Mouse (Mus musculus) macrophage (primary cell): Measurements from ENCODE around the gene Zbtb8a. TPM values are rescaled to one million over a fixed set of nuclear protein-coding genes. Genes with fewer than 3 reads are reported as not detected.

ENCODE experiments used
- H3K27ac ChIP-seq: fragments of 350-480 bp; formaldehyde crosslinking; 2 replicates; pipeline ENCODE4 v1.9.0; 2021
- H3K36me3 ChIP-seq: fragments of 350-480 bp; formaldehyde crosslinking; 2 replicates; pipeline ENCODE4 v1.9.0; 2021; ENCODE audit errors: inconsistent target
- H3K4me3 ChIP-seq: fragments of 350-480 bp; formaldehyde crosslinking; 2 replicates; pipeline ENCODE4 v1.9.0; 2021; ENCODE audit errors: inconsistent target
- H3K79me2 ChIP-seq: fragments of 350-480 bp; formaldehyde crosslinking; 2 replicates; pipeline ENCODE4 v1.9.0; 2021; ENCODE audit errors: inconsistent target
- WGBS: methylation state at CpG from one replicate; pipeline ENCODE4 v1.1.7; 2026; ENCODE audit warnings: inconsistent platforms; ENCODE audit not compliant: missing documents; 5-methylcytosine and 5-hydroxymethylcytosine counted together
- polyA plus RNA-seq: library from polyadenylated mRNA; stranded (reverse); fragments of 250-400 nt; gene quantifications from 3 replicates; pipeline ENCODE4 v1.2.4, GENCODE M21; 2018; ENCODE audit warnings: inconsistent platforms

The Zbtb8a gene
- polyA plus RNA-seq, 1 experiment from 2014 or later = 2.0 TPM

- Histone ChIP-seq H3K4me3 (no peak overlapping the region), H3K27ac (no peak overlapping the region), H3K36me3 (no peaks in the 10 kb centered on the region), H3K79me2 (no peaks in the 10 kb centered on the region)
- 90% methylated on average over 8 of the region's 8 CpGs for WGBS
These were observed 8.5 kb upstream of the Zbtb8a start for GRCm38 (mm10) chr4:129386269-129386946.

- Histone ChIP-seq H3K4me3 (no peak overlapping the region), H3K79me2 (no peaks in the 10 kb centered on the region), H3K36me3 (no peaks in the 10 kb centered on the region), H3K27ac (no peak overlapping the region)
- 72% methylated on average over 11 of the region's 11 CpGs for WGBS
These were observed 7.8 kb upstream of the Zbtb8a start for GRCm38 (mm10) chr4:129385685-129386084.

- no peaks in the 10 kb centered on the region for H3K36me3 ChIP-seq
- 72% methylated on average over 6 of the region's 6 CpGs for WGBS
- H3K79me2 ChIP-seq = no peaks in the 10 kb centered on the region
- H3K4me3 ChIP-seq = no peak overlapping the region
- no peak overlapping the region for H3K27ac ChIP-seq
These were observed 6.5 kb upstream of the Zbtb8a start for GRCm38 (mm10) chr4:129384440-129384839.

GRCm38 (mm10) chr4:129383586-129383985, 5.7 kb upstream of the Zbtb8a start:
- H3K36me3 ChIP-seq = no peaks in the 10 kb centered on the region
- 100% methylated on average over 3 of the region's 3 CpGs for WGBS
- H3K4me3 ChIP-seq = no peak overlapping the region
- H3K27ac ChIP-seq = no peak overlapping the region
- no peaks in the 10 kb centered on the region for H3K79me2 ChIP-seq

GRCm38 (mm10) chr4:129382488-129382887, 4.6 kb upstream of the Zbtb8a start:
- H3K36me3 ChIP-seq = no peaks in the 10 kb centered on the region
- no peak overlapping the region for H3K4me3 ChIP-seq
- no peaks in the 10 kb centered on the region for H3K79me2 ChIP-seq
- H3K27ac ChIP-seq = no peak overlapping the region
- 97% methylated on average over 2 of the region's 2 CpGs for WGBS

- Histone ChIP-seq H3K4me3 (no peak overlapping the region), H3K36me3 (no peaks in the 10 kb centered on the region), H3K79me2 (no peaks in the 10 kb centered on the region), H3K27ac (no peak overlapping the region)
- 89% methylated on average over 9 of the region's 9 CpGs for WGBS
These were observed 4.1 kb upstream of the Zbtb8a start for GRCm38 (mm10) chr4:129382029-129382428.

GRCm38 (mm10) chr4:129381148-129381547, 3.2 kb upstream of the Zbtb8a start:
- 93% methylated on average over 8 of the region's 8 CpGs for WGBS
- no peaks in the 10 kb centered on the region for H3K36me3 ChIP-seq
- H3K79me2 ChIP-seq = peaks cover 3% of the 10 kb centered on the region; the same call in 1 of the 2 replicates
- no peak overlapping the region for H3K27ac ChIP-seq
- H3K4me3 ChIP-seq = no peak overlapping the region

GRCm38 (mm10) chr4:129379805-129380204, 1.9 kb upstream of the Zbtb8a start:
- Histone ChIP-seq H3K36me3 (no peaks in the 10 kb centered on the region), H3K79me2 (peaks cover 3% of the 10 kb centered on the region; the same call in 1 of the 2 replicates), H3K4me3 (no peak overlapping the region), H3K27ac (no peak overlapping the region)
- WGBS = 67% methylated on average over 3 of the region's 3 CpGs

GRCm38 (mm10) chr4:129376961-129377545, 863 bp downstream of the Zbtb8a start:
- H3K36me3 ChIP-seq = no peaks in the 10 kb centered on the region
- WGBS = under 1% methylated on average over 32 of the region's 68 CpGs
- peaks cover 3% of the 10 kb centered on the region; the same call in 1 of the 2 replicates for H3K79me2 ChIP-seq
- peak overlapping the region; percentile 85 for H3K4me3 ChIP-seq
- H3K27ac ChIP-seq = no peak overlapping the region; the same call in 1 of the 2 replicates

GRCm38 (mm10) chr4:129375821-129376220, 2.1 kb downstream of the Zbtb8a start:
- peaks cover 3% of the 10 kb centered on the region; the same call in 1 of the 2 replicates for H3K79me2 ChIP-seq
- no peak overlapping the region for H3K27ac ChIP-seq
- no peaks in the 10 kb centered on the region for H3K36me3 ChIP-seq
- 86% methylated on average over 5 of the region's 5 CpGs for WGBS
- no peak overlapping the region for H3K4me3 ChIP-seq

GRCm38 (mm10) chr4:129375000-129375399, 2.9 kb downstream of the Zbtb8a start:
- Histone ChIP-seq H3K79me2 (peaks cover 3% of the 10 kb centered on the region; the same call in 1 of the 2 replicates), H3K4me3 (no peak overlapping the region), H3K27ac (no peak overlapping the region), H3K36me3 (no peaks in the 10 kb centered on the region)
- 92% methylated on average over 6 of the region's 6 CpGs for WGBS

- Histone ChIP-seq H3K4me3 (no peak overlapping the region), H3K79me2 (peaks cover 3% of the 10 kb centered on the region; the same call in 1 of the 2 replicates), H3K36me3 (no peaks in the 10 kb centered on the region), H3K27ac (no peak overlapping the region)
- 48% methylated on average over 11 of the region's 11 CpGs for WGBS
These were observed 3.6 kb downstream of the Zbtb8a start for GRCm38 (mm10) chr4:129374219-129374755.

GRCm38 (mm10) chr4:129373202-129373976, 4.5 kb downstream of the Zbtb8a start:
- no peak overlapping the region for H3K4me3 ChIP-seq
- no peak overlapping the region for H3K27ac ChIP-seq
- peaks cover 3% of the 10 kb centered on the region; the same call in 1 of the 2 replicates for H3K79me2 ChIP-seq
- 61% methylated on average over 7 of the region's 8 CpGs for WGBS
- H3K36me3 ChIP-seq = no peaks in the 10 kb centered on the region

GRCm38 (mm10) chr4:129371391-129371790, 6.5 kb downstream of the Zbtb8a start:
- Histone ChIP-seq H3K4me3 (no peak overlapping the region), H3K79me2 (peaks cover 2% of the 10 kb centered on the region; the same call in 1 of the 2 replicates), H3K27ac (no peak overlapping the region), H3K36me3 (no peaks in the 10 kb centered on the region)
- WGBS = 84% methylated on average over 3 of the region's 3 CpGs
